Mouse (Mus musculus) ES-Bruce4 (cell line): ENCODE results near the gene Serpine2. TPM values are rescaled to one million over a fixed set of nuclear protein-coding genes. Genes with fewer than 3 reads are reported as not detected.

Experiments used
- H3K27ac ChIP-seq: 2 replicates; pipeline ENCODE4 v1.5.1; 2012; ENCODE audit warnings: low read length, inconsistent platforms; ENCODE audit not compliant: insufficient read depth
- H3K27me3 ChIP-seq: 2 replicates; pipeline ENCODE4 v1.6.1; 2012; ENCODE audit warnings: mild to moderate bottlenecking, low read length, inconsistent platforms; ENCODE audit not compliant: control insufficient read depth, poor library complexity, insufficient read depth, severe bottlenecking
- H3K36me3 ChIP-seq: 2 replicates; pipeline ENCODE4 v1.6.1; 2012; ENCODE audit warnings: inconsistent platforms, mild to moderate bottlenecking, low read length, moderate library complexity; ENCODE audit not compliant: control insufficient read depth, poor library complexity, insufficient read depth, severe bottlenecking
- H3K4me1 ChIP-seq: one replicate; pipeline ENCODE4 v1.8.1; 2011; ENCODE audit warnings: low read length; ENCODE audit not compliant: control insufficient read depth, insufficient read depth
- H3K4me3 ChIP-seq: 2 replicates; pipeline ENCODE4 v1.5.1; 2011; ENCODE audit warnings: low read depth, mild to moderate bottlenecking, low read length
- H3K9ac ChIP-seq: 2 replicates; pipeline ENCODE4 v1.6.1; 2012; ENCODE audit warnings: low read depth, mild to moderate bottlenecking, inconsistent platforms; ENCODE audit not compliant: poor library complexity, severe bottlenecking
- H3K9me3 ChIP-seq: replicated peaks from 2 replicates; pipeline ENCODE4 v1.6.1; 2012; ENCODE audit warnings: mild to moderate bottlenecking, low read length, inconsistent platforms; ENCODE audit not compliant: control insufficient read depth, poor library complexity, insufficient read depth, severe bottlenecking
- CTCF ChIP-seq: IDR thresholded peaks from one replicate; pipeline ENCODE4 v1.8.1; 2011; ENCODE audit warnings: low read depth, low read length
- EP300 ChIP-seq: IDR thresholded peaks from 2 replicates; pipeline ENCODE4 v1.6.1; 2011; ENCODE audit warnings: low read depth, low read length; ENCODE audit not compliant: insufficient read depth
- POLR2A ChIP-seq: IDR thresholded peaks from one replicate; pipeline ENCODE4 v1.8.1; 2011; ENCODE audit warnings: low read length; ENCODE audit not compliant: insufficient read depth
- polyA plus RNA-seq: library from polyadenylated mRNA; stranded (reverse); fragments of >200 nt; gene quantifications from 2 replicates; pipeline ENCODE4 v1.2.4, GENCODE M21; 2011; ENCODE audit warnings: low read depth; ENCODE audit not compliant: missing spikeins, insufficient read depth, insufficient read length

The Serpine2 gene
- polyA plus RNA-seq, 1 experiment: 71.0 TPM

GRCm38 (mm10) chr1:79802858-79803427 lies 58.0 kb downstream of the Serpine2 start:
- no peaks in the 10 kb centered on the region for H3K27me3 ChIP-seq
- no peak overlapping the region for H3K9ac ChIP-seq
- no peaks in the 10 kb centered on the region for H3K4me1 ChIP-seq
- no peaks in the 10 kb centered on the region for H3K9me3 ChIP-seq
- no peak overlapping the region for H3K4me3 ChIP-seq
- no peaks in the 10 kb centered on the region for H3K36me3 ChIP-seq
- no peak overlapping the region for H3K27ac ChIP-seq
- no peak for TF ChIP-seq POLR2A
- TF ChIP-seq EP300: no peak
- no peak for TF ChIP-seq CTCF

- Histone ChIP-seq H3K9me3 (no peaks in the 10 kb centered on the region; the same call in 1 of the 2 replicates), H3K9ac (no peak overlapping the region), H3K27me3 (no peaks in the 10 kb centered on the region), H3K36me3 (no peaks in the 10 kb centered on the region), H3K4me1 (no peaks in the 10 kb centered on the region), H3K4me3 (no peak overlapping the region), H3K27ac (no peak overlapping the region)
- TF ChIP-seq CTCF (no peak), POLR2A (no peak)
Observed at GRCm38 (mm10) chr1:79797084-79797483, 63.9 kb downstream of the Serpine2 start.

- TF ChIP-seq POLR2A (no peak), CTCF (peak; percentile 14)
- H3K36me3 ChIP-seq: peaks cover 9% of the 10 kb centered on the region
- no peak overlapping the region for H3K27ac ChIP-seq
Observed at GRCm38 (mm10) chr1:79786267-79786927, 74.6 kb downstream of the Serpine2 start.

DNA sequence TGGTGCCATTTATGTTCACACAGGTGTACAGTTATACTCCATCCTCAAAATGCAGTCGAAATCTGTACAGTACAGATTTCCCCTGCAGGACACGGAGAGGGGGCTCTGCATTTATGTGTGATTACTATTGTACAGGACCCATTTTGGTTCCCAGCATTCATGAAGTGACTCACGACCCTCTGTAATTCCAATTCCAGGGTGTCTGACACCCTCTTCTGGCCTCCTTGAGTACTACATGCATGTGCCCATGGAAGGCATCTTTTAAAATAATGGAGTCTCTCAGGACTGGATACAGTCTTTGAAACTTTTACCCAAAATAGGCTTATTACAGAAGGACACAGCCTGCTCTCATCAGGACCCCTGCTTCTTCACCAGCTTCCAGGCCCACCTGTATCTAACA lies 78.5 kb downstream of the Serpine2 start:
- Histone ChIP-seq H3K4me3 (no peak overlapping the region), H3K9me3 (no peaks in the 10 kb centered on the region), H3K27me3 (no peaks in the 10 kb centered on the region), H3K4me1 (no peaks in the 10 kb centered on the region), H3K36me3 (peaks cover 38% of the 10 kb centered on the region), H3K27ac (no peak overlapping the region), H3K9ac (no peak overlapping the region)
- no peak for TF ChIP-seq CTCF
- no peak for TF ChIP-seq POLR2A
- TF ChIP-seq EP300: no peak

More at GRCm38 (mm10) chr1:79786267-79786927, 74.6 kb downstream of the Serpine2 start:
- Histone ChIP-seq H3K9me3 (no peaks in the 10 kb centered on the region), H3K4me3 (no peak overlapping the region), H3K27me3 (no peaks in the 10 kb centered on the region), H3K4me1 (no peaks in the 10 kb centered on the region), H3K9ac (no peak overlapping the region)

DNA sequence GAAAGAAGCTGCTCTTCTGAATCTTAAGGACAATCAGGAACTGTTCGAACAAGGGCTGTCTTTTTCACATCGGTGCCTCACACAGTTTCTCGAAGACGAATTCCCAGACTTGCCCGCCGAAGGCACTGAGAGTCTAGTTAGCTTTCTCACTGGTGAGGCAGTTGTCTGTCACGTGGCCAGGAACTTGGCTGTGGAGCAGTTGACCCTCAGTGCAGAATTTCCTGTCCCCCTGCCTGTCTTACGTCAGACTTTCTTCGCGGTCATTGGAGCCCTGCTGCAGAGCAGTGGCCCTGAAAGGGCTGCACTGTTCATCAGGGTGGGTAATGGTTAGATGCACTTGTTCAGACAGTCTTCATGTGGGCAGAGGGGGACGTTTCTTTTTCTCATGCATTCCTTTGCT lies 83.0 kb downstream of the Serpine2 start:
- Histone ChIP-seq H3K27me3 (no peaks in the 10 kb centered on the region), H3K9ac (no peak overlapping the region), H3K4me3 (no peak overlapping the region), H3K36me3 (peaks cover 38% of the 10 kb centered on the region), H3K27ac (no peak overlapping the region), H3K9me3 (no peaks in the 10 kb centered on the region), H3K4me1 (no peaks in the 10 kb centered on the region)
- TF ChIP-seq POLR2A (no peak), EP300 (no peak), CTCF (no peak)

GRCm38 (mm10) chr1:79775927-79776458 lies 85.0 kb downstream of the Serpine2 start, which contains the start of the genes Mrpl44 and Wdfy1:
Mrpl44 (plus strand) TSS chr1:79776018.
Wdfy1 (minus strand) TSS chr1:79776143.
- Histone ChIP-seq H3K4me1 (no peaks in the 10 kb centered on the region), H3K27me3 (no peaks in the 10 kb centered on the region), H3K27ac (no peak within 1 kb of the TSS), H3K9me3 (no peaks in the 10 kb centered on the region), H3K9ac (peak within 1 kb of the TSS; percentile 82), H3K36me3 (peaks cover 29% of the 10 kb centered on the region), H3K4me3 (peak within 1 kb of the TSS; percentile 99)
- TF ChIP-seq POLR2A (peak; percentile 25), EP300 (peak; percentile 72; the same call in 1 of the 2 replicates), CTCF (no peak)
